Mouse (Mus musculus) stomach, postnatal 0 days (tissue): ENCODE data around the gene Map3k6. TPM values are rescaled to one million over a fixed set of nuclear protein-coding genes. Genes with fewer than 3 reads are reported as not detected.

Experiments used
- ATAC-seq: fragments of 200-750 bp; cut with Nextera tagmentation; 2 replicates; pipeline ENCODE4 v1.8.0; 2017; ENCODE audit not compliant: low FRiP score, low TSS enrichment
- DNase-seq: peaks from one replicate; pipeline ENCODE4 v3.0.0-alpha.2; 2016; ENCODE audit warnings: low spot score
- H3K27ac ChIP-seq: fragments of 300-500 bp; sonication (generic); replicated peaks from 2 replicates; pipeline ENCODE4 v1.5.1; 2014; ENCODE audit warnings: mild to moderate bottlenecking, control low read depth
- H3K27me3 ChIP-seq: fragments of 300-500 bp; sonication (generic); 2 replicates; pipeline ENCODE4 v1.6.1; 2014; ENCODE audit warnings: low read length; ENCODE audit not compliant: control insufficient read depth, insufficient read depth
- H3K36me3 ChIP-seq: fragments of 300-500 bp; sonication (generic); 2 replicates; pipeline ENCODE4 v1.6.1; 2014; ENCODE audit warnings: low read length, mixed read lengths; ENCODE audit not compliant: control insufficient read depth, insufficient read depth
- H3K4me1 ChIP-seq: fragments of 300-500 bp; sonication (generic); replicated peaks from 2 replicates; pipeline ENCODE4 v1.6.1; 2014; ENCODE audit warnings: antibody characterized with exemption; ENCODE audit not compliant: control insufficient read depth, insufficient read depth
- H3K4me2 ChIP-seq: fragments of 300-500 bp; sonication (generic); replicated peaks from 2 replicates; pipeline ENCODE4 v1.6.1; 2014; ENCODE audit warnings: low read depth, mild to moderate bottlenecking, control low read depth, moderate library complexity
- H3K4me3 ChIP-seq: fragments of 300-500 bp; sonication (generic); 2 replicates; pipeline ENCODE4 v1.5.1; 2014; ENCODE audit warnings: low read depth, low read length, control low read depth
- H3K9ac ChIP-seq: fragments of 300-500 bp; sonication (generic); 2 replicates; pipeline ENCODE4 v1.6.1; 2014; ENCODE audit warnings: mild to moderate bottlenecking, low read length, control low read depth, mixed read lengths
- H3K9me3 ChIP-seq: fragments of 300-500 bp; sonication (generic); 2 replicates; pipeline ENCODE4 v1.6.1; 2016; ENCODE audit warnings: low read length; ENCODE audit not compliant: control insufficient read depth
- CTCF ChIP-seq: IDR thresholded peaks from 2 replicates; pipeline ENCODE4 v1.5.1; 2016; ENCODE audit warnings: antibody characterized with exemption, low read depth, mild to moderate bottlenecking, moderate library complexity
- EP300 ChIP-seq: optimal IDR thresholded peaks from 2 replicates; pipeline ENCODE3; 2016; ENCODE audit warnings: antibody characterized with exemption
- WGBS: fragments of 180-500 bp; shearing (Covaris S2); extraction: QIAGEN DNeasy Blood & Tissue Kit; methylation state at CpG from one replicate; pipeline ENCODE4 v1.1.7; 2014; 5-methylcytosine and 5-hydroxymethylcytosine counted together
- polyA plus RNA-seq: library from polyadenylated mRNA; unstranded; fragments of >200 nt; fragmentation: Nextera tagmentation; extraction: Ambion mirVana; gene quantifications from 2 replicates; pipeline ENCODE4 v1.2.1, GENCODE M21; 2015

Map3k6 gene
- polyA plus RNA-seq, 1 experiment from 2014 or later, result 17.6 TPM

DNA sequence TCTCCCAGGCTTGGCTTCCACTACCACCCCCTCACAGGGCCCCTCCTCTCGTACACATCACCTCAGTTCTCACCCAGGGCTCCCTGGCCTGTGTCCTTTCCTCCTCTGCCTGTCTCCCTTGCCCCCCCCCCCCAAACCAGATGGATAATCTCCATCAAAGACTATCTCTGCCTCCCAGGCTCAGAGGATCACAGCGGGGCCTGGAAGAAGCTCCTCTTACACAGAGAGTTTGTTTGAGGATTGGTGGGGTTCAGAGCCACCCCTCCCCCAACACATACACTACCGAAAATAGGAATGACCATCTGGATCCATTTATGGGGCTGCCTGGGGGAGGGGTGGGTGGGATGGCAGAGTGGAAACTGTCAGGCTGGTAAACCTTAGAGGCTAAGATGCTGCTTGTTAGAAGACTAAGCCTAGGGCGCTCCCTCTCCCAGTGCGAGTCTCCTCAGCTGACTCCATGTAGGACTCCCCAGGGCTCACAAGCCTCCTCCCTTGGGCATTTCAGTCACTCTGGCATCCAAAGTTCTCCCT is 41.4 kb downstream of the Map3k6 start:
- Histone ChIP-seq H3K4me3 (no peak overlapping the region), H3K27me3 (no peaks in the 10 kb centered on the region), H3K4me2 (no peak overlapping the region), H3K4me1 (no peaks in the 10 kb centered on the region; the same call in 1 of the 2 replicates), H3K9ac (no peak overlapping the region), H3K27ac (peak overlapping the region; percentile 61), H3K9me3 (no peaks in the 10 kb centered on the region), H3K36me3 (no peaks in the 10 kb centered on the region)
- DNase-seq, result no peak
- no peak; the same call in 1 of the 2 replicates for ATAC-seq
- TF ChIP-seq EP300 (no peak), CTCF (no peak)
- WGBS, result 24% methylated on average over 5 of the region's 5 CpGs

- 0 out of 2 replicates have a peak, but pooled peaks have one; percentile 28 for ATAC-seq
- TF ChIP-seq CTCF (peak; percentile 5; the same call in 1 of the 2 replicates), EP300 (no peak)
- Histone ChIP-seq H3K4me3 (no peak overlapping the region), H3K9me3 (no peaks in the 10 kb centered on the region), H3K4me1 (no peaks in the 10 kb centered on the region; the same call in 1 of the 2 replicates), H3K36me3 (no peaks in the 10 kb centered on the region), H3K27me3 (no peaks in the 10 kb centered on the region), H3K9ac (no peak overlapping the region), H3K27ac (peak overlapping the region; percentile 41; the same call in 1 of the 2 replicates), H3K4me2 (no peak overlapping the region)
- 29% methylated on average over 4 of the region's 4 CpGs for WGBS
- no peak for DNase-seq
These were observed 42.0 kb downstream of the Map3k6 start for GRCm38 (mm10) chr4:133282656-133283055.

DNA sequence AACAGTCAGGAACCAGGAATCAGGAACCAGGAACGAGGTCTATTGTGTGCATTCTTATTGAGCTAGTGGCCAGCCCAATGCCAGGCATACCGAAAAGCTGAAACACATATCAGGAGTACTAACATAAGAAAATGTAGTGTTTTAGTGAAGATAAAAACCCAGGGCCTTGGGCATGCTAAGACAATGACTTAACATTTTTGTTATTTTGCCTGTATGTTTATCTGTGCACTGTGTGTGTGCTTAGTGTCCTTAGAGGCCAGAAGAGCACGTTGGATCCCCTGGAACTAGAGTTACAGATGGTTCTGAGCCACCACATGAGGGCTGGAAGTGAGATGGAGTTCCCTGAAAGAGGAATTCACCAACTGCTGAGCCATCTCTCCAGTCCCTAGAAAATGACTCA is 44.7 kb downstream of the Map3k6 start:
- TF ChIP-seq CTCF (no peak), EP300 (no peak)
- H3K27ac ChIP-seq, result no peak overlapping the region
- H3K9me3 ChIP-seq, result no peaks in the 10 kb centered on the region
- no peaks in the 10 kb centered on the region for H3K4me1 ChIP-seq
- no peak overlapping the region for H3K4me2 ChIP-seq
- 0 out of 2 replicates have a peak overlapping the region, but pooled peaks have one; percentile 23 for H3K9ac ChIP-seq
- no peaks in the 10 kb centered on the region for H3K27me3 ChIP-seq
- H3K4me3 ChIP-seq, result no peak overlapping the region
- no peak for ATAC-seq
- 76% methylated on average over 3 of the region's 3 CpGs for WGBS
- no peaks in the 10 kb centered on the region for H3K36me3 ChIP-seq
- DNase-seq, result no peak

DNA sequence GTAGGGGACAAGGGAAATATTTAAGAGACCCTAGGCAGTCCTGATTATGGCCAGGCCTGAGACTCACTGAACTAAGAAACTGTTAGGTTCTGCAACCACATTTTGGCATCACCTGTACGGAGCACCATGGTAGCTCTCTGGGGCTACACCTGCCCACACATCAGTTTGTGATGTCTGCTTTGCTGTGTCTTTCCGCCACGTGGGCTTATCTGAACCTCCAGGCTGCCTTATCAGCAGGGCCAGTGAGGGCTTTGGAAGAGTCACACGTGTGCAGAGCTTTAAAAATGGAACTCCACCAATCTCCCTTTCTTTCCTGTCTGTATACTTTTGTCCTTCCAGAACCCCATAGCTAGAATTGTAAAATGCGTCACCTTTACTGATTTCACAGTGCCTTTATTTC is 45.3 kb downstream of the Map3k6 start:
- no peaks in the 10 kb centered on the region for H3K4me1 ChIP-seq
- 61% methylated on average over 5 of the region's 5 CpGs for WGBS

DNA sequence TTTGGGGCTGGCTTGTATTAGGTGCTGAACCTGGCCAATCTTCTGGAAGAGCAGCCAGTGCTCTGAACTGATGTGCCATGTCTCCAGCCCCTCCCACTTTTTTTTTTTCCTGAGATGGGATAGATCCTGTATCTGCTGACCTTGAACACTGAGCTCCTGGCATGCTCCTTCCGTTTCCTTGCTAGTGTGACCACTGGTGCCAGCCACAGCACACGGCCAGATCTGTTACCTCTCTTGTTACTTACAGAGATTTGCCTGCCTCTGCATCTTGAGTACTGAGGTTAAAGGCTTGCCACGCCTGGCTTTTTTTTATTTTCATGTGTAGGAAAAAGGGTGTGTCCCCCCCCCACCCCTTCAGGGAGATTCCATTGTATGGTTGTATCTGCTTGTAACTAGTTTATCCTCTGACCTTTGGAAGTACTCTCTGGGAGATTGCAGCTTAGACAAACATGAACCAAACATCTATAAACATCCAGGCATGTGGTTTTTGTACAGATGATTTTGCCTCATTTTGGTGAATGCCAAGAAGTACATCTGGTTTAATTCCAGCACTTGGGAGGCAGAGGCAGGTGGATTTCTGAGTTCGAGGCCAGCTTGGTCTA is 46.0 kb downstream of the Map3k6 start:
- Histone ChIP-seq H3K4me1 (no peaks in the 10 kb centered on the region), H3K27me3 (no peaks in the 10 kb centered on the region), H3K9ac (no peak overlapping the region), H3K27ac (no peak overlapping the region), H3K9me3 (no peaks in the 10 kb centered on the region), H3K4me2 (no peak overlapping the region), H3K36me3 (no peaks in the 10 kb centered on the region), H3K4me3 (no peak overlapping the region)
- 77% methylated on average over 4 of the region's 4 CpGs for WGBS
- DNase-seq (no peak), ATAC-seq (no peak)
- TF ChIP-seq CTCF (no peak), EP300 (no peak)

More for the DNA sequence above, 45.3 kb downstream of the Map3k6 start:
- DNase-seq, result no peak
- Histone ChIP-seq H3K9me3 (no peaks in the 10 kb centered on the region), H3K4me2 (no peak overlapping the region), H3K9ac (no peak overlapping the region), H3K36me3 (no peaks in the 10 kb centered on the region), H3K27ac (no peak overlapping the region), H3K4me3 (no peak overlapping the region), H3K27me3 (no peaks in the 10 kb centered on the region)
- TF ChIP-seq CTCF (no peak), EP300 (no peak)
- ATAC-seq, result no peak

DNA sequence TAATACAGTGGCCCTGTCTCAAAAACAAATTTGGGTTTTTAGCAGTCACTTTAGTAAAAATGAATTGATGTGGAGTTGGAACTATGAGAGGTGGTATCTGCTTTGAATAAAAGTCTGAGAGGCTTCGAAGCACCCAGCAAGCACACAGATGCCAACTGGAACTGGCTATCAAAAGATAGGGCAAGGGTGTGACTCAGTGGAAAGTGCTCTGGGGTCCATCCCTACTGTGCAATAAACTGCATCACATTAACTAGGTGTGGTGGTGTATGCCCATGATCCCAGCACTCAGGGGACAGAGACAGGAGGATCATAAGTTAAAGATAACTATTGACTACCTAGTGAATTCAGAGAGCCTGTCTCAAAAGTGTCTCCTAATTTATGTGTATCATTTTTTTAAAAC is 50.6 kb downstream of the Map3k6 start:
- Histone ChIP-seq H3K36me3 (peaks cover 18% of the 10 kb centered on the region), H3K4me1 (no peaks in the 10 kb centered on the region), H3K9me3 (no peaks in the 10 kb centered on the region), H3K9ac (no peak overlapping the region), H3K4me2 (no peak overlapping the region), H3K4me3 (no peak overlapping the region), H3K27me3 (no peaks in the 10 kb centered on the region), H3K27ac (no peak overlapping the region)
- DNase-seq, result no peak
- ATAC-seq, result no peak
- 89% methylated on average over 1 of the region's 1 CpGs for WGBS
- no peak for TF ChIP-seq EP300
- TF ChIP-seq CTCF, result no peak
